Mouse (Mus musculus): ENCODE measurements around the gene Ecm1.
A peak's percentile ranks its signal among the peaks of the same experiment; 100 is the strongest.

Gene Ecm1

DNA sequence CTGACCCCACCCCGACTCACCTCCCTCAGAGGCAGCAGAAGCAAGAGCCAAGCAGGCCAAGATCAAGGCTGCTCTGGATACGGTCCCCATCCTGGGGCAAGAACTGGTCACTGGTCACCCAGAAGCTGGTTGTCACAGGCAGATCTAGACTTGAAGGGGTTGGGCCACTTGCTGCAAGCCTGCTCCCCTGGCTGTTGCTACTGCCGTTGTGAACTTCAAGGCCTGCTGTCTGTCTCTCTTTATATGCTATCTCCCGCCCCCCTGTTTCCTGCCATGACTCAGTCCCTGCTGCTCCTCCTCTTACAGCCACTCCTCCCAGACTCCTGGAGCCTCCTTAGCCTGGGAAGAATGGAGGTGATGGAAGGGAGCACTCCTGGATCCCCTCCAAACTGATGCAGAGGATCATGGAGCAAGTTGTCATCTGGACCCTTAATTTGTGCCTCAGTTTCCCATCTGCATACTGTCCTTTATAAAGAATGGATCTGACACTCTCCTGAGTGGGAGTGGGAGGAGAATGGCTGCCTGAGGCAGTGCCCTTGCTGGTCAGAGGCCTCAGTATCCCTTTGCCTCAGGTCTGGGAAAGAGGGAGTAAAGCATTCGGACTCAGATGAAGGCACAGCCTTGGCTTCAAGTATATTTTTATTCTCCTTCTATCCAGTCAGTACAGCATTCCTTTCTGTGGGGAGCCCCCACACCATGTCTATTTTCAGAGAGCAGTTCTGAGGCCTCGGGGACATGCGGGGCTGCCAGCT, at the start of gene Ecm1:
Gene Ecm1, minus strand, starts transcription at position 217 of the 752 bp plus-strand sequence.
- no peak for DNase-seq (ENCODE audit: low spot score in 2 of 2)

DNA sequence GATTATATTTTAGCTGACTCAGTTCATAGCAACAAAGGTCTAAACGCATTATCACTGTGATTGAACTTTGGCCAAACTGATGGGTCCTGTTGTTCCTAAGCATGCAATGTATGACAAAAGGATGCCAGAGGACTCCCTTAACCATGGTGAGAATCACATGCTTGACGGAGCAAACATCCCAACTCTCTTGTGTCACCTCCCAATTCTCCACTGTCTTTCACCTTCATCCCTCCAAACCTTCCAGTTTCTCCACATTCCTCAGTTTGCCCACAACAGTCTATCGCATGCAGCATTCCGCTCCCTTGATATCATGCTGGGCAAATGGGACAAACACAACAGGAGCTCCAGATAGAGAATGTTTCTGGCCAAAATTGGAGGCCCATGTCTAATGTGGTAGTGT, 46.1 kb upstream of the Ecm1 start:
- DNase-seq (ENCODE audit: low spot score in 2 of 2), result no peak

DNA sequence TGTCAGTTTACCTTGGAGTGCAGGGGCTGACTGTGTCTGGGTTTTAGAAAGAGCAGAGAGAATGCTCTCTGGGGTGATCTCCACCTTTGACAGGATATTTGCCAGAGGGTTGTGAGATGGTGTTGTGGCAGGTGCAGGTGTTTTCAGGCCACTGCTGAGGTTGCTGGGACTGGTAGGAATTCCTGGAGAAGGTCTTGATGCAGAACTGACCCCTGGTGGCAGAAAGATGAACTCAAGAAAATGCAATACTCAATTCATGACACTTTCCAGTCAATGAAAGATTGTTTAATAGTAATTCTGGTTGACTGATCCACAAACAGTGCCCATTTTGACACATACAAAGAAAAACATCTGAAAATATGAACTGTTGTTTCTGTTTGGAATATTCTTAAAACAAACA, 32.6 kb upstream of the Ecm1 start:
- no peak for DNase-seq (ENCODE audit: low spot score in 2 of 2)

DNA sequence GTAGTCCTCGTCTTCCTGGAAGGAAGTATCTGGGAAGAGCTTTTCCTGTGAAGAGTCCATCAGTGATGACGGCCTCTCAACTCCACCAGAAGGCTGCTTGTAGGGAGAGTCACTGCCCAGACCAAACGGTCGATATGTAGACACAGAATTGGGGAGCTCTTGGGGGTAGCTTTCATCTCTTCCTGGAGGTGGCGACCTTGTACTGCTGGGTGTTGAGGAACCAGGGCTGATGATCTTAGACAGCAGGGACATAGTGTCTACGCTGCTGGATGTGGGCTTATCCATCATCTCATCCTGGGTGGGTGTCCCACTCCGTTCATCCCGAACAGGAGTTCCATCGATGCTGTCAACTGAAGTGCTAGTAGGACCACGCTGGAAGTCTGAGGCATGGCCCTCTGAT, 26.2 kb upstream of the Ecm1 start:
- DNase-seq (ENCODE audit: low spot score in 2 of 2), result no peak

DNA sequence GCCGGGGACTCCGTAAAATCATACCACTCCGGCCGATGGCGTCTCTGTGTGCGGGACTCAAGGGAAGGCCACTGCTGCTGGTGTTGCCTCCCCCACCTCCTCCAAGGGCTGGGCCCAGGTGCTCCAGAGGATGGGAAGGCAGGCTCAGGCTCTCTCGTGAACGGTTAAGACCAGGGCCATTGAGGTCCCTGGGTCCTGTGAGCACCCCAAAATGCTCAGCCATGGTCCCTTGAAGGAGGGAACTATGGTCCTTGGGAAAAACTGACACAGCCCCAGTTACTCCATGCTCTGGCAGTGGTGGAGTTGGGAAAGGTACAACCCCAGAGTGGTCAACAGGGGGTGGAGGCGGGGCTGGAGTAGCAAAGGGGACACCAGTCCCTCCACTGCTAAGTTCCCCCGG, 24.4 kb upstream of the Ecm1 start:
- no peak for DNase-seq (ENCODE audit: low spot score in 2 of 2)

DNA sequence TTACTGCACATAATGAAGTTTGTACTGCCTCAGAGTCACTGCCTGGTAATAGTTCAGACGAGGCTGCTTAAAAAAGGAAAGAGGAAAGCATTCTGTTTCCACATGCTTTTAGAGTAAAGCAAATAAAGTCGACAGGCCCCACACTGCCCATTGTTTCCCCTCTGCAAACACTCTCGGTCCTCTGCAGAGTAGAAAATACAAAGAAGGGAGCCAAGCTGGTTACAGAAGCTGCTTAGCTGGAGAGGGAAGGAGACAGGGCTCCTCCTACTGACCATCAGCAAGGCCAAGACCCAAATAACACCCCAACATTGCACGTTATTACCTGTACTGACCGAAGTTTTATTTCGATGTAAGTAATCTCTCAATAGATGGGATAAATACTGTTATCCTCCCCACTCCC, 23.6 kb upstream of the Ecm1 start:
- no peak for DNase-seq (ENCODE audit: low spot score in 2 of 2)

DNA sequence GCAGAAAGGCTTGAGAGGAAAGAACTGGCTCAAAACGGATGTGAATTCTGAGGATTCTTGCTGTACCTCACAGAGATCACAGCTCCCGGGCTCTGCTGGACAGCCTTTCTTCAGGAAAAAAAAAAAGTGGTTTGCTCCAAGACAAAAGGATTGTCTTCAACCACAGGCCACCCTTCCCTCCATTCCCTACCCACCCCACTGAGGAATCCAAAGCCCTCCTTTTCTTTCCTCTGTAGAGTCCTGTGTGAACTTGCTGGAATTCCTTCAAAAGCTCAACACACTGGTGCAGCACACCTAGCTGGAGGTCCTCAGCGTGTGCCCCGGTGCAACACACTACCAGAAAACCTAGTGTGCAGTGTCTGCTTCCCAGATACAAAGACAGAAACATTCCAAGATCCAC, 22.4 kb upstream of the Ecm1 start:
- DNase-seq (ENCODE audit: low spot score in 2 of 2), result no peak

DNA sequence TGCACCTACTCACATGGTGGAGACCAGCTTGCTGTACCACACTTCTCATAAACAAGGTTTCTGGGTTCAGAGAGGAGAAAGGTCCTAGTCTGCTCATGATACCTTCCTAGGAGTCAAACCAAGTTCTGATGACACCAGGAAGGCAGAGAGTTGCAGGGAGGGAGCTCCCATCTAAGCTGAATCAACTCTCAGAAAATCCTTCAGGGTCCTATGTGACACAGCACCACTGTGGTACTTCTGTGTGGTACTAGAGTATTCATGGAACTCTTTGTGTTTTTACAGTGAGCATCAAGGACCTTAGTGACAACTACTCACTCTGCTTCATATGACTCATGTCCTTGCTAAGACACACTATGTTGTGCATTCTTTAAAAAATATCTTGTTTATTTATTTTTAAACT, 21.3 kb upstream of the Ecm1 start:
- no peak for DNase-seq (ENCODE audit: low spot score in 2 of 2)

DNA sequence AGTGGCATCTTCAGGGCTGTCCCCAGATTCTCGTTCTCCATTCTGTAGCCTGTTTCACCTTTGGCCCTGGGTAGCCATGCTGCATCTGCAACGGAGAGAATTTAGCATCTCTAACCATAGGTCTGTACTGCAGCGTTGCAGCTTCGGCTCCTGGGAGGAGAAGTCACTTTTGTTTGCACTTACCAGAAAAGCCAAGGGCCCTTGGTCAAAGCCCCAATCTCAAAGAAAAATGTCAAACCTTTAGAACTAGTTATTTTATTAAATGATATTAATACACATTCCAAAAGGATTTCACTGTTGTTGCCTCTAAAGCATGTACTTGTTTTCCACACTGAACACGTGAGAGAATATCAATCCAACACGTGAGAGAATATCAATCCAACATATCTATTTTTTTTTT, 20.7 kb upstream of the Ecm1 start, which contains the start of gene Tars2:
Gene Tars2, minus strand, starts transcription at position 101 of the 400 bp plus-strand sequence.
- DNase-seq (ENCODE audit: low spot score in 2 of 2), result no peak

DNA sequence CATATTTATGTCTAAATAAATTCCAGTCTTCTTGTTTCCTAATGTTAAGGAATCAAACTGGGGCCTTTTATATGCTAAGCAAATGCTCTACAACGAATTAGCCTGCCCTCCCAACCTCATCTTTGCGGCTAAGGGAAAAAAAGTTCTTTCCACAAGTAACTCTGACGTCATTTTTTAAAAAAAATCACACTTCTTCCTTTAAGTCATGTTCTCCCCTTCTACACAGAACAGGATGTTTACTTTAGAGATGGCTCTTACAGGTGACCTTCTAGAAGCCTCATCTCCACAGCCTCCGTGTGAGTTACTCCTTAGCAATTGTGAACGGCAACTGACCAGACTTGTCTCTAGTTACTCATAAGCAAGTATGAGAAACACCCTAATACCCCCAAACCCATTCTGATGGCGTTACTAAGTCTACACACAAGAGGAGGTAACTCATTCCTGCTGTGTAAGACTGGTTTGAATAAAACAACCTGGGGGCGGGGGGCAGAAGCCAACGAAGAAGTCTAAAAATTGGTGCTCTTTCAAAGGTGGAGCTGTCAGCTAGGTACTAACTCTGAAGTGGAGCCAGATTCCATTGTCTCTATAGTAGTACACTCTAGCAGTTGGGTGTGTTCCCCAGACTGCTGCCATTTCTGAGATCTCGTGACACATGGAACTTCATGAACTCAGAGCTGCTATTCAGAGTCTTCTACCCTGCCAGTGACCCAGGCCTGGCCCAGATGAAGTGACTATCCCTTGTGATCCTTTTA, 19.3 kb upstream of the Ecm1 start:
- DNase-seq (ENCODE audit: low spot score in 2 of 2), result no peak

DNA sequence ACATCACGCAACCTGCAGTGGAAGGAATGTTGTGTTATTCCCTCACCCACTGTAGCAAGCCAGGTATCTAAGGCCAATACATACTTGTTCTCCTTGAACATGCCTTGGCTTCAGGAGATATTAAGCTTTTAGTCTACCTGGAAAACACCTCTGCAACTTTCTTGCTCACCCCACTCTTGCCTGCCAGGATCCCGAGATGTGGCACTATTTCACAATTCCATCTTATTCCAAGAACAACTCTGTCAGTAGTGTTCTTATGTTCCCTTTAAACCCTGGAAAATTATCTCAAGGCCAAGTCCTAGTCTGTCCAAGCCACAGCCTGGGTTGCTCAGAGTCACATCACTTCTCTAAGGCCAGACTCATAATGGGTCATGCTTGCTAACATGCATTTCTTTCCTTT, 17.4 kb upstream of the Ecm1 start:
- no peak for DNase-seq (ENCODE audit: low spot score in 2 of 2)

DNA sequence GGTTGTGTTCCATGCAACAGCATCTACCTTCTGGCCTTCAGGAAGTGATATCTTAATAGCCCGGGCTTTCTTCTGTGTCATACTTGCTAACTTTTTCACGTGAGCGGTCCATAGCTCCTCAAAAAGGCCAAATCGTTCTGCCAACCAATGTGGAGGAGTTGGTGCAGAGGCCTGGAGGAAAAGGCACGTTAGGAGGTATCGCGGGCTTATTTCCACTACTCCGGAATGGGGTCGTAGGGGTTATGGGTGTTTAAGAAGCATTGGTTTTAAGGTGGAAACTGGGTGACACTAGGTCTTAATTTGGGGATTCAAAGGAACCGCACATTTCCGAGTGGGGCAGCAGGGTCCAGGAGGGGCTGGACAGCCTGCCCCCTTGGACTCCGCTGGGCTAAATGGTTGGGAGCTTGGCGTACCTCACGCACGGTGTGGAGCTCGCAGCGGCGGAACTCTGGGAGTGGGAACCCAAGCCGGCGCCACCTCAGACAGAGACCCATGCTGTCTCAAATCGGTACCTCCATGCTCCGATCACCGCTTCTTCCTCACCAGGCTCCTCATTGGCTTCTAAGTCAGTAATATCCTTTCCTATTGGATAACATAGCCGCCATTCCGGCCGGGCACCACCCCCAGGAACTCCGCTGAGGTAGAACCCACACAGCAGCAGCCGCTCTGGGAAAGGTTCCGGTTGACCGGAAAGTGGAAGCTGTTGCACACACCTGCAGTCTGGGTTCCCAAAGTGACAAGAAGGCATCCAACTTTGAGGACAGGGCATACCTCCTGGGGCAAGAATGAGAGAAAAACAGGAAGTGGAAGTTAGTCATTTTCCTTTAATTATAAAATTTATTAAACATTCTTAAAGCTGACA, 15.2 kb upstream of the Ecm1 start:
- peak; percentile 89 to 92 for DNase-seq (ENCODE audit: low spot score in 2 of 2)

DNA sequence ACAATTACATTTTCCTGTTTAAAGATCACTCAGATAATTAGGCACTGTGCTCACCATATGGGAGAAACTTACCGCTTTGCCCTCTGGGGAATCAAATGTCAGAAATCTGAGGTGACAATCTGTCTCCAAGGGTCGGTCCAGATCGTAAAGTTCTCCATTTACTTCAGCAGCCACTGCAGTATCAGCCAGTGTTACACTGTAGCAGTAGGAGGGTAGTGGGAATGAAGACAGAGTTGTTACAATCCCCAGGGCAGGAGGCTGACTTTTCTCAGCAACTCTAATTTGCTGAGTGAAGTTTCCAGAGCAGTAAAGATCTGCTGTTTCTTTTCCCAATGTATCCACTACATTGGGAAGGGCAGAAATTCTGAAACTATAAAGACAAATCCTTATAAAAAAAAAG, 13.6 kb upstream of the Ecm1 start:
- no peak for DNase-seq (ENCODE audit: low spot score in 2 of 2)

DNA sequence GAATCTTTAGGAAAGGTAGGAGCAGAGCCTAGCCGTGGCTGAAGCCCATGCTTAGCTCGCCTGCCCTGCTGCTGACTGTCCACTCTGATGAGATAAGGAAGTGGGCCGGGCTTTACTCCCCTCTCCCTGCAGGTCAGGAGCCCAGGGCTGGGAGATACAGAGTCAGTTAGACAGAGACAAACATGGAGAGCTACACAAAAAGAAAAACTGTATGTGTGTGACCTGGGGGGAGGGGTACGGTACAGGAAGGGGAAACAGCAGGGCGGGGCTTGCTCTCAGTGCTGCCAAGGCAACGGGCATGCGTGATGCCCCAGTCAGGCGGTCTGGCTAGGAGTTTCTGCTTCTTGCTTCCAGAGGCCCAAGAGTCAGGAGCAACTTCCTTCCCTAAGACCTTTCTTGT, 1.0 kb upstream of the Ecm1 start:
- no peak for DNase-seq (ENCODE audit: low spot score in 2 of 2)

DNA sequence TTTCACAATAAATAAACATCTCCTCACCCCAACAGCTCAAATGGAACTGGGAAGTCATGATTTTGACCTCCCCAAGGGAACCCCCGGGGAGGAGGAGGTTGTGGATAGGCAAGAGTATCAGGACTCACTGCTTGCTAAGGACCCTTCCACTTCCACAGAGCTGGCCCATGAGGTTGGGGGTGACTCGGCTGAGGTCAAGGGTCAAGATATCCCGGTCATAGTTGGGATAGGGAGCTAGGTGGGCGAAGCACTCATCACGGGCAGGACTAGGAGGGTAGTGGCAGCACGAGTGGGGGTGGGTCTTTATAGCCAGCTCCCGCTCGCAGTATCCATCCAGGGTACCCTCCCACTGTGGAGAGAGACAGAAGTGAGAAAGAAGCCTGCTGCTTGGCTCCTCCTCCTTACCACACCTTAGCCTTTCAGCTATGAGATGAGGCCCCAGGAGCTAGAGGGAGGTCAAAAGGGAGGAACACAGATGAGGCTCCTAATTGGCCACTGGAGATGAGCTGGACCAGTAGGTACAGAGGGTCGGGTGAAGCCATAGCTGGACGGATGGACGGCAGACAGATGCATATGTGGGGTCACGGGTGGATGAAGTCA, 4.2 kb downstream of the Ecm1 start:
- no peak for DNase-seq (ENCODE audit: low spot score in 2 of 2)

DNA sequence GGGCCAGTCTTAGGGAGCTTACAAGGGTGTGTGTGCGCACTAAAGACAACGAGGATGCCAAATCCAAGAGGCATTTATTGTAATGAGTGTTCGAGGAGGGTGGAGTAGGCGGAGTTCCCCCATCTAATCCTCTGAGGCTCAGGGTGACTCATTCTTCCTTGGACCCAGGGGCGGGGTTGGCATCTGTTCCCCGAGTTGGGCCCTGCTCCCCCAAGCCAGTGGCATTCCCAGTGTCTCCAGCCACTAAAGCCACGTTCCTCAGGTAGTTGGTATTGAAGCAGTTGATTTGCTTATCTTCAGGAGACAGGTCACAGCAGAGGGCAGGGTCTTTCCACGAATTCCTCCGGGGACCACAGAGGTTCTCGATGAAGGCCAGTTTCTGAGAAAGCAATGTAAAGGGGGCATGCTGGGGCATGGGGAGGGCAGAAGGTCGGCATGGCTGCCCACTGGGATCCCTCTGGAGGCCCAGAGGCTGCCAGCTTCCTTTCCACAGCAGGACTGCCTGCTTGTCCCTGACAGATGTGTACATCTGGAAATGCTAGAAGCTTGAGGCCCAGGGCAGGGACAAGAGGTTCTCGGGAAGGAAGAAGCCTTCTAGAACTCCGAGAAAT, 5.2 kb downstream of the Ecm1 start:
- DNase-seq (ENCODE audit: low spot score in 2 of 2), result no peak

DNA sequence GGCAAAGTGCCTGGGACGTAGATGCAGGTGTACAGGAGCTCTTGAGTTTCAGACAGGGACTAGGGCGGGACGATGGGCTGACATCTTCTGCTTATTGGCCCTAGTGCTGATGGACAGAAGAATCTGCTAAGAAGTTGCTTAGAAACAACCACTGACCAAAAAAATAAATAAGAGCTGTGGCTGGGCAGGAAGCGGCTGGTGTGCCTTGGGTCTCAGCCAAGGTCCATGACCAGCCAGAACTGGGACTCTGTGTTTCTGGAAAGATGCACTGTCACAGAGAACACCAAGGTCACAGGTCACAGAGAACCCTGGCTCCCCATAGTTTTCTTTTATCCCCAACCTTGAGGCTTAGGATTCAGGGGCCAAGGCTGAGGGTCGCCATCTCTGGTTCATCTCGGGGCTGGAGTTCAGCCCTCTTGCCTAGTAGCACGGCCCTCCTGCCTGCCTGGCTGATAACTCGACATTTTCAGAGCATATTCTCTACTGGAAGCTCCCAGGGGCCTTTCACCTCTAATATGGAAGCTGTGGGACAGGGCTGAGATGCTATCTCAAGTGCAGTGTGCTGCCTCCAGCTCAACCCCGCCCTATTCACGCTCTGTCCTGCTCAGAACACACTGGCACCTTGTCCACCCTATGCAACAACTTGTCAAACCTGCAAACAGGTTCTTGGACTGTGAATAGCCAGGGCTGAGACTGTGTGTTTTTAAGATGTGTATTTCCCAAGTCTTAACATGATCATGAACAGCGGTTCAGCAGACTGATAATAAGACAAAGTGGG, 6.4 kb downstream of the Ecm1 start:
- no peak for DNase-seq (ENCODE audit: low spot score in 2 of 2)

DNA sequence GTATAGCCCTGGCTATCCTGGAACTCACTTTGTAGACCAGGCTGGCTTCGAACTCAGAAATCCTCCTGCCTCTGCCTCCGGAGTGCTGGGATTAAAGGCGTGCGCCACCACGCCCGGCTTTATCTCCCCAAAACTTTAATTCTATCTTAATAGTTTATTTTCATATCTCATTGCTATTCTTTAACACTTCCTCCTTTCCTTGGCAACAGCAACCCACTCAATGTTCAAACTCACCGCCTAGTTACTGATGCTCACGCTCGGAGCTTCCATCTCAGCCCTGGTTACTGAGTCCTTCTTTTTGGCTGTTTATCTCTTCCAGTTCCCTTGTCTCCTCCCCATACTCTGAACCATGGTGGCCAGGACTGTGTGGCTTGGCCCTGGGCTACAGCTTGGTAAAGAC, 7.1 kb downstream of the Ecm1 start:
- DNase-seq (ENCODE audit: low spot score in 2 of 2), result no peak

DNA sequence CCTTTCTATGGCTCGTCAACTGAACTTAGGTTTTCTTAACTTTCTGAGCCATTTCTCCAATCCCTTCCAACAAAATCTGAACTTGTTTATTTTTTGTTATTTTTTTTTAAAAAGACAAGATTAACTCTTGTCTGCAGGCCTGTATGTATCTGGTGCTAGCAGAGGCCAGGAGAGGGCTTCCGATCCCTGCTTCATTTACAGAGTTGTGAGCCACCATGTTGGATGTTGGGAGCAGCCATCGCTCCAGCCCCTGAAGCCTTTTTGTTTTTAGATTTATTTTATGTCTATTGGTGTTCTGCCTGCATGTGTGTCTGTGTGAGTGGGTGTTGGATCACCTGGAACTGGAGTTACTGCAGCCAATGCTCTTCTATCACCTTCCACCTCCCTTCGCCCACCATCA, 7.6 kb downstream of the Ecm1 start:
- DNase-seq (ENCODE audit: low spot score in 2 of 2), result no peak

DNA sequence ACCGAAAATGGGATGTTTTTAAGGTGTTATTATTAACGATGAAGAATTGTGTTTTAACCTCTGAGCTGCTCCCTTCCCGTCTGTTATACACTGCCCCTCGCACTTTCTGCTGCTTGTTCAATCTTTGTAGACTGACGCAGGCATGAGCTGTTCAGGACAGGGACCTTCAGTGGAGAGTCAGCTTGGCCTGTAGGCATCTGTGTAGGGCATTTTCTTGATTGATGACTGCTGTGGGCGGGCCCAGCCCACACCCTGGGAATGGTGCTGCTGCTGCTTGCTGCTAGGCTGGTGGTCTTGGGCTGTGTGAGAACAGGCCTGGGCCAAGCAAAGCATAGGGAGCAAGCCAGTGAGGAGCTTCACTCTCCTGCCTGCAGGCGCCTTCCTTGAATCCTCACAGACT, 8.9 kb downstream of the Ecm1 start:
- DNase-seq (ENCODE audit: low spot score in 2 of 2), result no peak

DNA sequence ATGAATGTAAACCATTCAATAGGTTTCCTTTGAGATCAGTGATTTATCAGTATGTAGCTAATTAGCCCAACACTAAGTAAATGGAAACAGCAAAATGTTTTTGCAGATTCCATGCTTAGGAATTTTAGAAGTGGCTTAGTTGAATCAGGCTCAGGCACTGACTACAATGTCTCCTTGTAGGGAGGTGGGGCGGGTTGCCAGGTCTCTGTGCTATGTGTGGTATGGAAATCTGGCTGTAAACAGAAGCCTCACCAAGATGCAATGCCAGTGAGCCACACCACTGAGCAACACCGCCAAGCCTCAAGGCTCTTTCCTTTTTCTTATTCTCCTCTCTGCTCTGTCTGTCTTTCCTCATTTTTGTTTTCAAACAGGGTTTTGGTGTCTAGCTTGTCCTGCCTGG, 10.5 kb downstream of the Ecm1 start:
- DNase-seq (ENCODE audit: low spot score in 2 of 2), result no peak

All from cerebellum, postnatal 4 days (tissue).